Mouse (Mus musculus): Measurements from ENCODE around the gene Olfr73. TPM values are rescaled to one million over a fixed set of nuclear protein-coding genes. Genes with fewer than 3 reads are reported as not detected.
"Not testable (repeated sequence)": the region's sequence is repeated elsewhere in the genome, so short reads cannot be mapped to it uniquely, and the experiment has no call there.

The Olfr73 gene
- not detected for total RNA-seq (2022)

GRCm38 (mm10) chr2:88037599-88037998 is at the start of gene Olfr73:
Olfr73 (minus strand) TSS chr2:88037699.
- DNase-seq (ENCODE audit: low spot score in 2 of 2), result no peak

- DNase-seq (ENCODE audit: low spot score in 2 of 2), result no peak
Measured at GRCm38 (mm10) chr2:88071730-88072129, 34.2 kb upstream of the Olfr73 start, which contains the start of gene Olfr1163. Olfr1163 (minus strand) TSS chr2:88071830.

GRCm38 (mm10) chr2:88063587-88063986 is 26.1 kb upstream of the Olfr73 start:
- no peak for DNase-seq (ENCODE audit: low spot score in 2 of 2)

- DNase-seq (ENCODE audit: low spot score in 2 of 2), result no peak
Measured at GRCm38 (mm10) chr2:88051029-88051428, 13.5 kb upstream of the Olfr73 start, which contains the start of gene Olfr1162. Olfr1162 (minus strand) TSS chr2:88051129.

- not testable (repeated sequence) for DNase-seq (ENCODE audit: low spot score in 2 of 2)
Measured at GRCm38 (mm10) chr2:88022474-88022873, 15.0 kb downstream of the Olfr73 start, which contains the start of gene Olfr1161. Olfr1161 (plus strand) TSS chr2:88022774.

- DNase-seq (ENCODE audit: low spot score in 2 of 2), result no peak
Measured at GRCm38 (mm10) chr2:88007515-88008318, 29.8 kb downstream of the Olfr73 start, which contains the start of gene Olfr1160. Olfr1160 (minus strand) TSS chr2:88008268.

GRCm38 (mm10) chr2:87989813-87990212 is 47.7 kb downstream of the Olfr73 start, which contains the start of gene Olfr1158:
Olfr1158 (plus strand) TSS chr2:87990113.
- no peak for DNase-seq (ENCODE audit: low spot score in 2 of 2)

Other genes starting within 250 kb of the Olfr73 start
- not detected for gene Olfr1143, start 237.1 kb downstream of the Olfr73 start, total RNA-seq (2022)
- gene Olfr1145, start 227.9 kb downstream of the Olfr73 start, total RNA-seq (2022), result not detected
- not detected for gene Olfr1148, start 207.2 kb downstream of the Olfr73 start, total RNA-seq (2022)
- not detected for gene Olfr1150-ps1, start 193.7 kb downstream of the Olfr73 start, total RNA-seq (2022)
- gene Olfr1151, start 181.8 kb downstream of the Olfr73 start, total RNA-seq (2022), result not detected
- gene Olfr1152, start 171.2 kb downstream of the Olfr73 start, total RNA-seq (2022), result not detected
- gene Olfr1153, start 142.7 kb downstream of the Olfr73 start, total RNA-seq (2022), result not detected
- not detected for gene Olfr1154, start 132.5 kb downstream of the Olfr73 start, total RNA-seq (2022)
- not detected for gene Olfr1155, start 92.6 kb downstream of the Olfr73 start, total RNA-seq (2022)
- not detected for gene Olfr1156, start 84.6 kb downstream of the Olfr73 start, total RNA-seq (2022)
- not detected for gene Olfr1157, start 69.4 kb downstream of the Olfr73 start, total RNA-seq (2022)
- gene Olfr74, start 63.0 kb downstream of the Olfr73 start, total RNA-seq (2022), result not detected
- gene Olfr1158, start 47.6 kb downstream of the Olfr73 start, total RNA-seq (2022), result not detected
- gene Olfr1160, start 29.4 kb downstream of the Olfr73 start, total RNA-seq (2022), result not detected
- gene Olfr1161, start 14.9 kb downstream of the Olfr73 start, total RNA-seq (2022), result not detected
- not detected for gene Olfr1162, start 13.4 kb upstream of the Olfr73 start, total RNA-seq (2022)
- not detected for gene Olfr1163, start 34.1 kb upstream of the Olfr73 start, total RNA-seq (2022)
- gene Olfr1164, start 56.3 kb upstream of the Olfr73 start, total RNA-seq (2022), result not detected
- gene Olfr1166, start 90.6 kb upstream of the Olfr73 start, total RNA-seq (2022), result not detected
- not detected for gene Olfr1167, start 117.5 kb upstream of the Olfr73 start, total RNA-seq (2022)
- gene Olfr1168, start 144.2 kb upstream of the Olfr73 start, total RNA-seq (2022), result not detected
- not detected for gene Olfr1170, start 190.6 kb upstream of the Olfr73 start, total RNA-seq (2022)
- gene Olfr1173, start 242.2 kb upstream of the Olfr73 start, total RNA-seq (2022), result not detected